Mouse (Mus musculus): ENCODE measurements around the gene Cygb.
"Not testable (repeated sequence)": the region's sequence is repeated elsewhere in the genome, so short reads cannot be mapped to it uniquely, and the experiment has no call there.

Cygb gene

GRCm38 (mm10) chr11:116615735-116616437, 38.2 kb downstream of the Cygb start:
- peak; percentile 94 for DNase-seq (ENCODE audit: low read depth)

- no peak for DNase-seq (ENCODE audit: low read depth)
Observed at GRCm38 (mm10) chr11:116613234-116613633, 40.9 kb downstream of the Cygb start.

DNA sequence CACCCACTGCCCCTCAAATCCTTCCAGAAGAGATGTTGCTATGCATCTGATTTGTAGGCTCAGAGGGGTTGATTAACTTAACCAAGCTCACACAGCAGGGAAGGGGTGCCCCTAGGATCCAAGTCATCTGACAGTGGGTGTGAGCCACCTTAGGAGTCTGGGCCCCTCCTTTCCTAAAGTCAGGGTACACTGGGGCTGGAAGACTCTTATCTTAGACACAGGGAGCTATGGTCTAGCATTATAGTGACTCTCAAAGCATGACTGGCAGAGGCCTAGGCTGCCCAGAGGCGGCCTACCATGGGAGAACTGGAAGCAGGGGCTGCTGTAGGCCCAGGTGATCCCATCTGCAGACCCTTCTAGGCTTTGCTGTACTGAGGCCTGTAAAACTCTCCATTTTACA, 41.6 kb downstream of the Cygb start:
- no peak for DNase-seq (ENCODE audit: low read depth)

DNA sequence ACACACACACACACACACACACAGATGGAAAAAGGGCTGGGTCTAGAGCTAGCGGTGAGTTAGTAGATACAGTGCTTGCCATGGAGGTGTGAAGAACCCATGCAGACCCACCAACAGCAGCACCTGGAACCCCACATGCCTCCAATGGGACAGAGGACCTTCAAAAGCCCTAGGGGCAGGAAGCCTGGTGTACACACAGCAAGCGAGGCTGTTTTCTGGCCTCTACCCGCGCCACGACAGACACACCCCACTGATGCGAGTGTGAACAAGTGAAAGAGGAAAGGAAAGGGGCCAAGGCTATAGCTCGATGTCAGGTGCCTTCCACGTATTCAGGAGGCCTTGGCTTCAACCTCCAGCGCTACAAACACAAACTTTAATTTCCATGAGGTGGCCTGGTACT, 42.2 kb downstream of the Cygb start:
- no peak for DNase-seq (ENCODE audit: low read depth)

GRCm38 (mm10) chr11:116611168-116611567, 42.9 kb downstream of the Cygb start:
- DNase-seq (ENCODE audit: low read depth), result not testable (repeated sequence)

GRCm38 (mm10) chr11:116609965-116610630, 44.0 kb downstream of the Cygb start:
- DNase-seq (ENCODE audit: low read depth), result no peak

- no peak for DNase-seq (ENCODE audit: low read depth)
Observed at GRCm38 (mm10) chr11:116607717-116608116, 46.4 kb downstream of the Cygb start.

GRCm38 (mm10) chr11:116604097-116604496, 50.0 kb downstream of the Cygb start:
- no peak for DNase-seq (ENCODE audit: low read depth)

- peak; percentile 55 for DNase-seq (ENCODE audit: low read depth)
Observed at GRCm38 (mm10) chr11:116603339-116603738, 50.8 kb downstream of the Cygb start.

GRCm38 (mm10) chr11:116602043-116602442, 52.1 kb downstream of the Cygb start:
- no peak for DNase-seq (ENCODE audit: low read depth)

- DNase-seq (ENCODE audit: low read depth), result no peak
Observed at GRCm38 (mm10) chr11:116601166-116601565, 52.9 kb downstream of the Cygb start.

DNA sequence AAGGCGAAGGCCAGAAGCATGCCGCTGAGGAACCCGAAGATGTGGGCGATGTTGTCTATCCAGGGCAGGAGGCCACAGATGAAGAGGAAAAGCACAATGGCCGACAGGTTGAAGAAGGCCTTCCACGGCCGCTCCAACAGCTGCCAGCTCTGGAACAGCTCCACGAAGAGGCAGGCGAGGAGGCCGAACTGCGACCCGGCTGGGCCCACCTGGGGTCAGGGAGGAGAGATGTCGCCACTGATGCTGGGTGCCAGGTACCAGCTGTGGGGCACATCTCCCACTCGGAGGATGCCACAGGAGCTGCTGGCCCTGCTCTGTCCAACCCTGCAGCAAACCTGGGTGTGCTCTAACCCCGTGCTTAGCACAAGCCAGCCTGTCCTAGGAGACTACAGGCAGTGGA, 54.9 kb downstream of the Cygb start:
- DNase-seq (ENCODE audit: low read depth), result no peak

- DNase-seq (ENCODE audit: low read depth), result no peak
Observed at GRCm38 (mm10) chr11:116598193-116598592, 55.9 kb downstream of the Cygb start.

DNA sequence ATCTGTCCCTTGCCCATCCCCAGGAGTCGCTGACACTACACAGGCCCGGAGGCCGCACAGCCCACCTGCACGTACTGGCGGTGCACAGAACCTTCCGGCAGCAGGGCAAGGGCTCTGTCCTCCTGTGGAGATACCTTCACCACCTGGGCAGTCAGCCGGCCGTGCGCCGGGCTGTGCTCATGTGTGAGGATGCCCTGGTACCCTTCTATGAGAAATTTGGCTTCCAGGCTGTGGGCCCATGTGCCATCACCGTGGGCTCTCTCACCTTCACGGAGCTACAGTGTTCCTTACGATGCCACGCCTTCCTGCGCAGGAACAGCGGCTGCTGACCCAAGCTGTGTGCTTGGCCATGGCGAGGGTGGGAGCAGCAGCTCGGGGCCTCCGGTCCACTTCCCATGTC, 57.3 kb downstream of the Cygb start:
- no peak for DNase-seq (ENCODE audit: low read depth)

All from 416B (cell line).